Mouse (Mus musculus) limb, embryonic 12.5 days (tissue): ENCODE data around the gene Rnf186. TPM values are rescaled to one million over a fixed set of nuclear protein-coding genes. Genes with fewer than 3 reads are reported as not detected.

Experiments used
- ATAC-seq: fragments of 200-750 bp; cut with Nextera tagmentation; 2 replicates; pipeline ENCODE4 v1.8.0; 2017; ENCODE audit warnings: low read depth, moderate TSS enrichment; ENCODE audit not compliant: insufficient number of reproducible peaks, insufficient read depth, low FRiP score, low TSS enrichment
- H3K27ac ChIP-seq: fragments of 300-500 bp; sonication (generic); 2 replicates; pipeline ENCODE4 v1.5.1; 2016; ENCODE audit warnings: mild to moderate bottlenecking, moderate library complexity
- H3K27me3 ChIP-seq: fragments of 300-500 bp; sonication (generic); 2 replicates; pipeline ENCODE4 v1.6.1; 2016; ENCODE audit warnings: mild to moderate bottlenecking, moderate library complexity
- H3K36me3 ChIP-seq: fragments of 300-500 bp; sonication (generic); 2 replicates; pipeline ENCODE4 v1.6.1; 2016; ENCODE audit warnings: mild to moderate bottlenecking, moderate library complexity
- H3K4me1 ChIP-seq: fragments of 300-500 bp; sonication (generic); replicated peaks from 2 replicates; pipeline ENCODE4 v1.6.1; 2016
- H3K4me2 ChIP-seq: fragments of 300-500 bp; sonication (generic); 2 replicates; pipeline ENCODE4 v1.6.1; 2016; ENCODE audit warnings: mild to moderate bottlenecking, moderate library complexity
- H3K4me3 ChIP-seq: fragments of 300-500 bp; sonication (generic); replicated peaks from 2 replicates; pipeline ENCODE4 v1.5.1; 2016; ENCODE audit warnings: mild to moderate bottlenecking
- H3K9ac ChIP-seq: fragments of 300-500 bp; sonication (generic); replicated peaks from 2 replicates; pipeline ENCODE4 v1.6.1; 2016; ENCODE audit warnings: mild to moderate bottlenecking, moderate library complexity
- H3K9me3 ChIP-seq: fragments of 300-500 bp; sonication (generic); 2 replicates; pipeline ENCODE4 v1.6.1; 2016; ENCODE audit warnings: mild to moderate bottlenecking, moderate library complexity
- WGBS: fragments of 180-500 bp; shearing (Covaris S2); methylation state at CpG from one replicate; pipeline ENCODE4 v1.1.7; 2016; 5-methylcytosine and 5-hydroxymethylcytosine counted together
- polyA plus RNA-seq: library from polyadenylated mRNA; unstranded; fragments of >200 nt; fragmentation: Nextera tagmentation; extraction: Ambion mirVana; gene quantifications from 2 replicates; pipeline ENCODE4 v1.2.1, GENCODE M21; 2016

The Rnf186 gene
- polyA plus RNA-seq, 1 experiment from 2014 or later = not detected

- Histone ChIP-seq H3K9me3 (peaks cover 3% of the 10 kb centered on the region; the same call in 1 of the 2 replicates), H3K4me1 (no peaks in the 10 kb centered on the region), H3K9ac (no peak overlapping the region), H3K4me3 (no peak overlapping the region), H3K36me3 (no peaks in the 10 kb centered on the region), H3K27ac (no peak overlapping the region), H3K4me2 (no peak overlapping the region), H3K27me3 (no peaks in the 10 kb centered on the region)
- WGBS = 88% methylated on average over 11 of the region's 11 CpGs
- ATAC-seq = no peak
Measured at GRCm38 (mm10) chr4:139013281-139013680, 46.4 kb downstream of the Rnf186 start.

- WGBS = 78% methylated on average over 6 of the region's 6 CpGs
- Histone ChIP-seq H3K4me2 (no peak overlapping the region), H3K4me1 (no peaks in the 10 kb centered on the region), H3K9ac (no peak overlapping the region), H3K27me3 (no peaks in the 10 kb centered on the region), H3K27ac (no peak overlapping the region), H3K36me3 (no peaks in the 10 kb centered on the region), H3K9me3 (peaks cover 3% of the 10 kb centered on the region; the same call in 1 of the 2 replicates), H3K4me3 (no peak overlapping the region)
- ATAC-seq = no peak
Measured at GRCm38 (mm10) chr4:139014793-139015192, 47.9 kb downstream of the Rnf186 start.

Other genes with a start within 250 kb of the Rnf186 start
- 0.38 and 0.92 TPM in 2 replicates for gene Pla2g2c, start 242.3 kb upstream of the Rnf186 start, polyA plus RNA-seq
- gene Ubxn10, start 229.9 kb upstream of the Rnf186 start, polyA plus RNA-seq = 1.0 TPM in 2 replicates
- 0.24 and 0.33 TPM in 2 replicates for gene Pla2g2f, start 209.5 kb upstream of the Rnf186 start, polyA plus RNA-seq
- gene Pla2g2d, start 191.4 kb upstream of the Rnf186 start, polyA plus RNA-seq = not detected in 2 replicates
- gene Pla2g5, start 103.6 kb upstream of the Rnf186 start, polyA plus RNA-seq = not detected in 2 replicates
- not detected in 2 replicates for gene Gm13030, start 93.1 kb upstream of the Rnf186 start, polyA plus RNA-seq
- not detected in 2 replicates for gene Pla2g2e, start 89.2 kb upstream of the Rnf186 start, polyA plus RNA-seq
- 3.2 and 4.4 TPM in 2 replicates for gene Otud3, start 53.2 kb upstream of the Rnf186 start, polyA plus RNA-seq
- gene Tmco4, start 5.8 kb downstream of the Rnf186 start, polyA plus RNA-seq = 2.0 and 2.7 TPM in 2 replicates
- gene Htr6, start 108.5 kb downstream of the Rnf186 start, polyA plus RNA-seq = 0.50 and 0.60 TPM in 2 replicates
- 141 and 152 TPM in 2 replicates for gene Nbl1, start 125.9 kb downstream of the Rnf186 start, polyA plus RNA-seq
- gene Minos1, start 164.0 kb downstream of the Rnf186 start, polyA plus RNA-seq = 476 and 492 TPM in 2 replicates
- 386 and 390 TPM in 2 replicates for gene Capzb, start 225.8 kb downstream of the Rnf186 start, polyA plus RNA-seq